ENCODE assay signal across 8 mouse cellular contexts in the genomic region with DNA sequence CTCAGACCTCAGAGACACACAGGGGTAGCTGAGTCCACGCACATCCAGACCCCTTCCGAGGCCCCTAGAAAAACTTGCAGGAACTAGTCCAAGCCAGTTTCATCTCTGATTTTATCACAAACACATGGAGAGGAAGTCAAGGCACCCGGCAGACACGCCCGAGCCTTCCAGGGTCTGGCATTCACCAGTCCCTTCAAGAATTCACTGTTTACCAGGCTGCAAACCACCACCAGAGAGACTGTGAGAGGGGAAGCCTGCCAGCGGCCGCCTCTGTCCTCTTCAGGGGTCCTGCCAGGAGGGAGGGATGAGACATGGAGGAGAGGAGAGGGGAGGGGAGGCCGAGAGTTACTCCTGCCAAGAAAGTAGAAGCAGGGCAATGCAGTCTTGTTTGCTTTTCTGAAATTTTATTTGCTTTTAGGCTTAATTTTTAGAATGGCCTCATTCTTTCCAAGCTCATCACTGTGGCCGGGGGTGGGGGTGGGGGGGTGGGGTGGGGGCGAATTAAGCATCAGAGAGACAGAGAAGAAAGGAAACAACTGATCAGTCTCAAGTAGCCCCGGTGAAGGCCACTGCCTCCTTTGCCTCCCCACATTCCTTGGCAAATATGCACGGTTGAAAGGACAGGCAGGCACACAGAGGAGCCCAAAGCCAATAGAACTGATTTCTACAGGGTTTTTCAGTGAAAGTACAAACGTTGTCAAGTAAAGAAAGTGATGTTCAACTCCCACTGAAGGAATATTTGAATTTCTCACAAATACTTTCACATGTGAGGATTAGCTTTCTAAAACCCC. TPM values are rescaled to one million over a fixed set of nuclear protein-coding genes. Genes with fewer than 3 reads are reported as not detected.
DNase-seq lines count a peak whose midpoint lies in the region; ATAC-seq and TF ChIP-seq lines count a peak whose summit lies in the region.

No protein-coding gene starts in this region.

- H3K4me2 ChIP-seq in forebrain, embryonic 11.5 days (ENCODE audit: low read depth, low read length, severe bottlenecking): peak overlapping the region; percentile 8; the same call in 1 of the 2 replicates
- H3K4me2 ChIP-seq in hindbrain, embryonic 15.5 days: peak overlapping the region; percentile 21; the same call in 1 of the 2 replicates
- peak overlapping the region; percentile 32; the same call in 1 of the 2 replicates for H3K4me2 ChIP-seq in lung, postnatal 0 days (replicated peaks; ENCODE audit: low read depth, low read length)

- peak; percentile 67 for ATAC-seq in forebrain, embryonic 11.5 days (replicated peaks; ENCODE audit: low FRiP score)
- peak; percentile 86 for ATAC-seq in hindbrain, embryonic 15.5 days (ENCODE audit: low FRiP score, low read depth)
- ATAC-seq in lung, postnatal 0 days: peak; percentile 59

- H3K36me3 ChIP-seq in forebrain, embryonic 11.5 days (ENCODE audit: control insufficient read depth, insufficient read depth, low read length): no peaks in the 10 kb centered on the region
- H3K36me3 ChIP-seq in hindbrain, embryonic 15.5 days: no peaks in the 10 kb centered on the region
- no peaks in the 10 kb centered on the region for H3K36me3 ChIP-seq in lung, postnatal 0 days (ENCODE audit: insufficient read depth, low read length)

- no peak overlapping the region for H3K4me3 ChIP-seq in forebrain, embryonic 11.5 days (ENCODE audit: low read depth, low read length)
- H3K4me3 ChIP-seq in hindbrain, embryonic 15.5 days: no peak overlapping the region
- no peak overlapping the region for H3K4me3 ChIP-seq in lung, postnatal 0 days (ENCODE audit: low read depth, low read length)

- DNase-seq in cerebellum, adult 11-12 months: peak; percentile 8
- DNase-seq in cerebellum, postnatal 25 days: no peak
- DNase-seq in ES-CJ7 (ENCODE audit: low read depth, low spot score): peak; percentile 67
- DNase-seq in forebrain, embryonic 11.5 days (ENCODE audit: low spot score): peak; percentile 76
- DNase-seq in lung, postnatal 0 days (ENCODE audit: low spot score): peak; percentile 69
- peak; percentile 55 for DNase-seq in retina, embryonic 14.5 days (ENCODE audit: low spot score)
- no peak for DNase-seq in B cell, adult 2 months

- H3K4me1 ChIP-seq in forebrain, embryonic 11.5 days (replicated peaks; ENCODE audit: control insufficient read depth, insufficient read depth, low read length): peaks cover 2% of the 10 kb centered on the region; the same call in 1 of the 2 replicates
- peaks cover 8% of the 10 kb centered on the region for H3K4me1 ChIP-seq in hindbrain, embryonic 15.5 days (replicated peaks)
- no peaks in the 10 kb centered on the region for H3K4me1 ChIP-seq in lung, postnatal 0 days (ENCODE audit: insufficient read depth, low read depth, low read length)

- no peaks in the 10 kb centered on the region for H3K9me3 ChIP-seq in forebrain, embryonic 11.5 days (ENCODE audit: control insufficient read depth, low read length)
- H3K9me3 ChIP-seq in hindbrain, embryonic 15.5 days: no peaks in the 10 kb centered on the region
- H3K9me3 ChIP-seq in lung, postnatal 0 days (ENCODE audit: low read length): no peaks in the 10 kb centered on the region

- H3K9ac ChIP-seq in forebrain, embryonic 11.5 days (ENCODE audit: low read length): peak overlapping the region; percentile 4
- no peak overlapping the region for H3K9ac ChIP-seq in hindbrain, embryonic 15.5 days
- H3K9ac ChIP-seq in lung, postnatal 0 days (replicated peaks; ENCODE audit: low read depth): no peak overlapping the region

- no peaks in the 10 kb centered on the region for H3K27me3 ChIP-seq in forebrain, embryonic 11.5 days (ENCODE audit: control insufficient read depth, insufficient read depth, low read length)
- no peaks in the 10 kb centered on the region for H3K27me3 ChIP-seq in hindbrain, embryonic 15.5 days
- H3K27me3 ChIP-seq in lung, postnatal 0 days (replicated peaks; ENCODE audit: insufficient read depth, low read length): no peaks in the 10 kb centered on the region

- no peak for TF ChIP-seq CTCF in lung, postnatal 0 days (IDR thresholded peaks at IDR 0.05)

- peak overlapping the region; percentile 31; the same call in 1 of the 2 replicates for H3K27ac ChIP-seq in forebrain, embryonic 11.5 days (ENCODE audit: low read depth, low read length)
- H3K27ac ChIP-seq in hindbrain, embryonic 15.5 days (replicated peaks): peak overlapping the region; percentile 70
- H3K27ac ChIP-seq in lung, postnatal 0 days (ENCODE audit: low read length): peak overlapping the region; percentile 26; the same call in 1 of the 2 replicates

- WGBS in forebrain, embryonic 11.5 days: 5% methylated on average over 12 of the region's 13 CpGs
- 7% methylated on average over 13 of the region's 13 CpGs for WGBS in hindbrain, embryonic 15.5 days
- WGBS in lung, postnatal 0 days: 5% methylated on average over 11 of the region's 13 CpGs

- TF ChIP-seq EP300 in lung, postnatal 0 days (IDR thresholded peaks at IDR 0.05): peak; percentile 31; the same call in 1 of the 2 replicates

RNA-seq across cellular contexts. Expression of gene Cnn3, which starts 43.1 kb away (rescaled TPM):
- 954 and 974 TPM in 2 replicates for polyA plus RNA-seq in forebrain, embryonic 11.5 days (2014; fragmentation: Nextera tagmentation; extraction: Ambion mirVana)
- 423 and 447 TPM in 2 replicates for polyA plus RNA-seq in hindbrain, embryonic 15.5 days (2015; fragmentation: Nextera tagmentation; extraction: Ambion mirVana)
- polyA plus RNA-seq in lung, postnatal 0 days (2015; fragmentation: Nextera tagmentation; extraction: Ambion mirVana): 342 and 379 TPM in 2 replicates

Comparison
In these comparisons a context has a peak if more than half of its experiments do, and no peak if none do; other contexts are left out.
1. DNase-seq: peak in cerebellum, adult 11-12 months (single experiment), ES-CJ7 (single experiment), forebrain, embryonic 11.5 days (single experiment), lung, postnatal 0 days (single experiment) and retina, embryonic 14.5 days (single experiment); none in cerebellum, postnatal 25 days (0 of 2) and B cell, adult 2 months (0 of 2).
2. Peak in every context shown above with its lines, with median percentiles within 50 percentile points of each other: ATAC-seq, H3K27ac ChIP-seq and H3K4me2 ChIP-seq.